Mouse (Mus musculus): Measurements from ENCODE around the gene Nudt1. TPM values are rescaled to one million over a fixed set of nuclear protein-coding genes. Genes with fewer than 3 reads are reported as not detected.
"Not testable (repeated sequence)": the region's sequence is repeated elsewhere in the genome, so short reads cannot be mapped to it uniquely, and the experiment has no call there.

Nudt1 gene
- total RNA-seq, 2 experiments from 2014 or later = 4.0 to 5.1 TPM

- no peak for DNase-seq (ENCODE audit: low spot score in 2 of 2)
These were observed 18.4 kb downstream of the Nudt1 start for GRCm38 (mm10) chr5:140339836-140340235.

- DNase-seq (ENCODE audit: low spot score in 2 of 2) = no peak
These were observed 21.4 kb downstream of the Nudt1 start for GRCm38 (mm10) chr5:140342880-140343279.

- no peak for DNase-seq (ENCODE audit: low spot score in 2 of 2)
These were observed 23.8 kb downstream of the Nudt1 start for GRCm38 (mm10) chr5:140345244-140345643.

- DNase-seq (ENCODE audit: low spot score in 2 of 2) = no peak
These were observed 24.6 kb downstream of the Nudt1 start for GRCm38 (mm10) chr5:140346050-140346449.

- DNase-seq (ENCODE audit: low spot score in 2 of 2) = no peak
These were observed 28.4 kb downstream of the Nudt1 start for GRCm38 (mm10) chr5:140349882-140350281.

- no peak for DNase-seq (ENCODE audit: low spot score in 2 of 2)
These were observed 29.5 kb downstream of the Nudt1 start for GRCm38 (mm10) chr5:140350731-140351497.

- DNase-seq (ENCODE audit: low spot score in 2 of 2) = no peak
These were observed 30.9 kb downstream of the Nudt1 start for GRCm38 (mm10) chr5:140352352-140352751.

GRCm38 (mm10) chr5:140355934-140356333 is 34.5 kb downstream of the Nudt1 start:
- no peak for DNase-seq (ENCODE audit: low spot score in 2 of 2)

GRCm38 (mm10) chr5:140357466-140357865 is 36.0 kb downstream of the Nudt1 start:
- DNase-seq (ENCODE audit: low spot score in 2 of 2) = no peak

- DNase-seq (ENCODE audit: low spot score in 2 of 2) = no peak
These were observed 38.6 kb downstream of the Nudt1 start for GRCm38 (mm10) chr5:140359930-140360674.

- DNase-seq (ENCODE audit: low spot score in 2 of 2) = no peak
These were observed 43.0 kb downstream of the Nudt1 start for GRCm38 (mm10) chr5:140364415-140364814.

GRCm38 (mm10) chr5:140368126-140368525 is 46.7 kb downstream of the Nudt1 start:
- not testable (repeated sequence) for DNase-seq (ENCODE audit: low spot score in 2 of 2)

GRCm38 (mm10) chr5:140368926-140369325 is 47.5 kb downstream of the Nudt1 start:
- no peak for DNase-seq (ENCODE audit: low spot score in 2 of 2)

GRCm38 (mm10) chr5:140369466-140369865 is 48.0 kb downstream of the Nudt1 start:
- no peak for DNase-seq (ENCODE audit: low spot score in 2 of 2)

GRCm38 (mm10) chr5:140370446-140371254 is 49.2 kb downstream of the Nudt1 start:
- DNase-seq (ENCODE audit: low spot score in 2 of 2) = no peak

- peak; percentile 59 to 84 for DNase-seq (ENCODE audit: low spot score in 2 of 2)
These were observed 50.2 kb downstream of the Nudt1 start for GRCm38 (mm10) chr5:140371671-140372070.

GRCm38 (mm10) chr5:140373711-140374110 is 52.3 kb downstream of the Nudt1 start:
- DNase-seq (ENCODE audit: low spot score in 2 of 2) = no peak

- peak in 1 of 2 experiments; percentile 45 for DNase-seq (ENCODE audit: low spot score in 2 of 2)
These were observed 52.8 kb downstream of the Nudt1 start for GRCm38 (mm10) chr5:140374226-140374625.

- DNase-seq (ENCODE audit: low spot score in 2 of 2) = no peak
These were observed 53.9 kb downstream of the Nudt1 start for GRCm38 (mm10) chr5:140375249-140375829.

- no peak for DNase-seq (ENCODE audit: low spot score in 2 of 2)
These were observed 56.8 kb downstream of the Nudt1 start for GRCm38 (mm10) chr5:140378121-140378853.
